36 mouse cellular contexts compared by ENCODE assay signal in genomic region chr5:90565205-90565604, GRCm38 (mm10). TPM values are rescaled to one million over a fixed set of nuclear protein-coding genes. Genes with fewer than 3 reads are reported as not detected.
"Had no signal": no experiment of that assay in that cellular context is flagged by ENCODE, and none has a peak within 500 bp of the region (broad histone marks: within the 10 kb centered on the region; RNA-seq: fewer than 3 reads in every experiment).

No protein-coding gene starts in this region.

- H3K9ac ChIP-seq: heart, embryonic 12.5 days; hindbrain, embryonic 12.5 days; hindbrain, embryonic 14.5 days; intestine, embryonic 15.5 days; limb, embryonic 13.5 days; limb, embryonic 15.5 days; liver, embryonic 12.5 days; liver, embryonic 14.5 days had no signal

- H3K36me3 ChIP-seq: heart, embryonic 12.5 days; hindbrain, embryonic 10.5 days; hindbrain, embryonic 12.5 days; intestine, embryonic 15.5 days; limb, embryonic 13.5 days; limb, embryonic 15.5 days; liver, embryonic 12.5 days had no signal

- H3K4me2 ChIP-seq: heart, embryonic 12.5 days; hindbrain, embryonic 12.5 days; hindbrain, embryonic 14.5 days; intestine, embryonic 15.5 days; limb, embryonic 13.5 days; limb, embryonic 15.5 days; liver, embryonic 12.5 days had no signal

- ATAC-seq: hindbrain, embryonic 16.5 days; inflammation-experienced regulatory T-cells, adult 6 months; intestine, embryonic 15.5 days; intestine, postnatal 0 days; liver, embryonic 12.5 days had no signal

- H3K4me1 ChIP-seq: hindbrain, embryonic 10.5 days; hindbrain, embryonic 12.5 days; limb, embryonic 13.5 days; limb, embryonic 15.5 days had no signal

- DNase-seq: gastrocnemius, postnatal 14 days; gastrocnemius, postnatal 36 days; heart, adult 2 months; heart, postnatal 10 days; heart, postnatal 4 days; kidney, adult 18-20 months; kidney, adult 8-10 months; kidney, postnatal 10 days; kidney, postnatal 25 days; kidney, postnatal 4 days; layer of hippocampus, adult 9-11 months; layer of hippocampus, postnatal 36 days; left cerebral cortex, postnatal 4 days had no signal

- H3K4me3 ChIP-seq: heart, adult 2 months; heart, embryonic 12.5 days; hindbrain, embryonic 10.5 days; hindbrain, embryonic 12.5 days; intestine, embryonic 15.5 days; layer of hippocampus, adult 2 months; limb, embryonic 13.5 days; limb, embryonic 15.5 days; liver, embryonic 12.5 days had no signal

- H3K27me3 ChIP-seq: heart, embryonic 12.5 days; hindbrain, embryonic 12.5 days; intestine, embryonic 15.5 days; limb, embryonic 13.5 days; limb, embryonic 15.5 days; liver, embryonic 12.5 days had no signal

- H3K9me3 ChIP-seq: heart, embryonic 12.5 days; hindbrain, embryonic 10.5 days; hindbrain, embryonic 12.5 days; intestine, embryonic 15.5 days; limb, embryonic 13.5 days; limb, embryonic 15.5 days; liver, embryonic 12.5 days had no signal

- H3K27ac ChIP-seq: heart, adult 2 months; hindbrain, embryonic 10.5 days; hindbrain, embryonic 12.5 days; hindbrain, embryonic 14.5 days; intestine, embryonic 15.5 days; layer of hippocampus, adult 2 months; limb, embryonic 13.5 days; limb, embryonic 15.5 days; liver, embryonic 12.5 days; liver, embryonic 14.5 days had no signal

RNA-seq across cellular contexts. Expression of gene 5830473C10Rik, which starts 4.3 kb away (rescaled TPM):
- total RNA-seq: gastrocnemius, adult 18-20 months; gastrocnemius, adult 8-10 months; gastrocnemius, postnatal 14 days; gastrocnemius, postnatal 36 days; heart, adult 2 months; heart, postnatal 10 days; heart, postnatal 25 days; heart, postnatal 4 days; layer of hippocampus, adult 2 months; layer of hippocampus, postnatal 36 days had no signal
- polyA plus RNA-seq: heart, adult 2 months; heart, embryonic 12.5 days; heart, embryonic 14.5 days; heart, embryonic 16.5 days; hindbrain, embryonic 12.5 days; intestine, embryonic 15.5 days; limb, embryonic 11.5 days; limb, embryonic 15.5 days had no signal

RNA-seq across cellular contexts. Expression of gene Afm, which starts 46.5 kb away (rescaled TPM):
- total RNA-seq: gastrocnemius, postnatal 14 days; gastrocnemius, postnatal 36 days; heart, adult 2 months; heart, postnatal 10 days; heart, postnatal 25 days; heart, postnatal 4 days; layer of hippocampus, adult 2 months; layer of hippocampus, postnatal 14 days; layer of hippocampus, postnatal 36 days; left cerebral cortex, adult 18-20 months; left cerebral cortex, postnatal 14 days; left cerebral cortex, postnatal 4 days had no signal
- polyA plus RNA-seq: frontal cortex, adult 2 months; heart, adult 2 months; heart, embryonic 14.5 days; hindbrain, embryonic 10.5 days; hindbrain, embryonic 12.5 days; hindbrain, embryonic 14.5 days; hindbrain, embryonic 16.5 days; inflammation-experienced regulatory T-cells, adult 6 months; limb, embryonic 11.5 days; limb, embryonic 13.5 days; limb, embryonic 15.5 days had no signal
